Mouse (Mus musculus) limb, embryonic 11.5 days (tissue): Measurements from ENCODE around the gene Xlr5a. TPM values are rescaled to one million over a fixed set of nuclear protein-coding genes. Genes with fewer than 3 reads are reported as not detected.
"Not testable (repeated sequence)": the region's sequence is repeated elsewhere in the genome, so short reads cannot be mapped to it uniquely, and the experiment has no call there.

Experiments used
- ATAC-seq: fragments of 200-750 bp; cut with Nextera tagmentation; 2 replicates; pipeline ENCODE4 v1.8.0; 2017; ENCODE audit warnings: low read depth; ENCODE audit not compliant: insufficient number of reproducible peaks, low FRiP score, low TSS enrichment
- DNase-seq: peaks from one replicate; pipeline ENCODE4 v3.0.0-alpha.2; 2015; ENCODE audit warnings: low spot score
- H3K27ac ChIP-seq: fragments of 300-500 bp; sonication (generic); replicated peaks from 2 replicates; pipeline ENCODE4 v1.5.1; 2014; ENCODE audit warnings: low read depth, mild to moderate bottlenecking, low read length
- H3K27me3 ChIP-seq: fragments of 300-500 bp; sonication (generic); 2 replicates; pipeline ENCODE4 v1.6.1; 2014; ENCODE audit warnings: mild to moderate bottlenecking, low read length, mixed read lengths; ENCODE audit not compliant: control insufficient read depth, insufficient read depth
- H3K36me3 ChIP-seq: fragments of 300-500 bp; sonication (generic); 2 replicates; pipeline ENCODE4 v1.6.1; 2014; ENCODE audit warnings: mild to moderate bottlenecking, low read length, moderate library complexity, mixed read lengths; ENCODE audit not compliant: control insufficient read depth, insufficient read depth
- H3K4me1 ChIP-seq: fragments of 300-500 bp; sonication (generic); 2 replicates; pipeline ENCODE4 v1.6.1; 2014; ENCODE audit warnings: low read length, mixed read lengths; ENCODE audit not compliant: control insufficient read depth, insufficient read depth
- H3K4me2 ChIP-seq: fragments of 300-500 bp; sonication (generic); 2 replicates; pipeline ENCODE4 v1.6.1; 2014; ENCODE audit warnings: low read depth, mild to moderate bottlenecking, moderate library complexity; ENCODE audit not compliant: severe bottlenecking
- H3K4me3 ChIP-seq: fragments of 300-500 bp; sonication (generic); 2 replicates; pipeline ENCODE4 v1.5.1; 2014; ENCODE audit warnings: low read depth, low read length
- H3K9ac ChIP-seq: fragments of 300-500 bp; sonication (generic); 2 replicates; pipeline ENCODE4 v1.6.1; 2014; ENCODE audit warnings: mild to moderate bottlenecking, low read length
- H3K9me3 ChIP-seq: fragments of 300-500 bp; sonication (generic); 2 replicates; pipeline ENCODE4 v1.6.1; 2016; ENCODE audit warnings: low read length; ENCODE audit not compliant: control insufficient read depth
- WGBS: fragments of 180-500 bp; shearing (Covaris S2); extraction: QIAGEN DNeasy Blood & Tissue Kit; methylation state at CpG from one replicate; pipeline ENCODE4 v1.1.7; 2014; 5-methylcytosine and 5-hydroxymethylcytosine counted together
- polyA plus RNA-seq: library from polyadenylated mRNA; unstranded; fragments of >200 nt; fragmentation: Nextera tagmentation; extraction: Ambion mirVana; gene quantifications from 2 replicates; pipeline ENCODE4 v1.2.1, GENCODE M21; 2014

Gene Xlr5a
- not detected in 2 replicates for polyA plus RNA-seq

DNA sequence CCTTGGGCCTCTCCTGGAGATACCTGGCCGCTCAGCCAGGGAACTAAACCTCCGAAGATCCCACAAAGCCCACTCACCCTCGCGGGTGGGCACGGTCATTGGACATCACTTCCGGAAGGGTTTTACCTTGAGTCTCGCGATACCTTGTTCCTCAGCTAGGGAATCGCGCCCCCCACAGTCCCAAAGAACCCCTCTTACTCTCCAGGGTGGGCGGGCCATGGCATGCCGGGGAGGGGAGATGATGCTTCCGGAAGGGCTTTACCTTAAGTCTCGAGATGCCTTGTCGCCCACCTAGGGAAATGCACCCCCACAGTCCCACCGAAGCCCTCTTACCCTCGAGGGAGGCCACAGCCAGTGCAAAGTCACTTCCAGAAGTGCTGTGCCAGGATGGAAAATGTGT, at the start of gene Xlr5a, which contains the start of gene Xlr5c:
TSS of gene Xlr5a (minus strand) at position 101 of the 400 bp plus-strand sequence.
TSS of gene Xlr5c (minus strand) at position 101 of the 400 bp plus-strand sequence.
- not testable (repeated sequence) for H3K4me2 ChIP-seq, DNase-seq, H3K4me1 ChIP-seq, H3K9me3 ChIP-seq, H3K27me3 ChIP-seq, H3K27ac ChIP-seq, H3K4me3 ChIP-seq, ATAC-seq, H3K9ac ChIP-seq, H3K36me3 ChIP-seq
- whole genome bisulfite sequencing, result 93% methylated on average over 11 of the region's 17 CpGs

DNA sequence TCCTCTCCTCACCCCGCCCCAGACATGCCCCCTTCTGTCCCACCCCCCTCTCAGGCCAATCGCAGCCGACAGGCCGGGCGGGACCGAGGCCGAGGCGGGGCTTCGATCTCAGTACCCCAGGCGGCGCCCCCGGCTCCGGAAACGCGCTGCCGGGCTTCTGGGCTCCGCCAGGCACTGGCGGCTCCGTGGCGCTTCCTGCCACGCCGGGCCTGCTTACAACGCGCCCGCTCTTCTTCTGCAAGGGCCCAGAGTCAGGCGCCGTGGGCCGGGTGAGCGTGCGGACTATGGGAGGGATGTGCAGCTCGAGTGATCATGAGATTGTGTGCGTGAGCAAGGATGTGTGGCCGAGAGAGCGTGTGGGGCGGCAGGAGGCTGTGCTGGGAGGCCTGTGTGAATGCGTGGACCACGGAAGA, 49.7 kb upstream of the Xlr5a start, which contains the start of gene Zfp275:
TSS of gene Zfp275 (plus strand) at position 139 of the 413 bp plus-strand sequence.
- Histone ChIP-seq H3K4me1 (no peaks in the 10 kb centered on the region), H3K4me3 (peak within 1 kb of the TSS; percentile 61), H3K27me3 (0 out of 2 replicates have a peak, but pooled peaks cover 2% of the 10 kb centered on the region), H3K4me2 (peak within 1 kb of the TSS; percentile 48), H3K9ac (peak within 1 kb of the TSS; percentile 74), H3K36me3 (no peaks in the 10 kb centered on the region), H3K9me3 (no peaks in the 10 kb centered on the region), H3K27ac (no peak within 1 kb of the TSS; the same call in 1 of the 2 replicates)
- WGBS, result 23% methylated on average over 36 of the region's 37 CpGs
- DNase-seq (peak; percentile 83), ATAC-seq (peak; percentile 88)

DNA sequence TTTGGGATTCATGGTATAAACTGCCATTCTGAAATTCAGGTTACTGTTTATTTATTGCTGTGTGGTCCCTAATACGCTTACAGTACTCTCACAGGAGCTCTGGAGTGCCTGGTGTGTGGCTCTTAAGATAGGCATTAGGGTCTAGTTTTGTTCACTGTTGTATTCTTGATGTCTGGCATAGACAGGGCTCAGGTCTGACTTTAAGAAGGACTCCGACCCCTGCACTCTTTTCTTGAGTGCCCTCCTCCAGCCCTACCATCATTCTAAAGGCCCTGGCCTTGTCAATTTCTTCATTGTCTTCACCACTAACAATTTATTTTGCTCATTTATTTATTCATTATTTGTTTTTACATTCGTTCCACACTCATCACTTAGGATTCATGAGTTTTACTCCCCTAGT, 49.3 kb upstream of the Xlr5a start:
- 0 out of 2 replicates have a peak, but pooled peaks have one; percentile 9 for ATAC-seq
- H3K4me1 ChIP-seq, result no peaks in the 10 kb centered on the region
- H3K4me2 ChIP-seq, result no peak overlapping the region
- no peak overlapping the region for H3K27ac ChIP-seq
- no peak overlapping the region for H3K9ac ChIP-seq
- no peak for DNase-seq
- peak overlapping the region; percentile 61; the same call in 1 of the 2 replicates for H3K4me3 ChIP-seq
- H3K36me3 ChIP-seq, result no peaks in the 10 kb centered on the region
- no peaks in the 10 kb centered on the region for H3K9me3 ChIP-seq
- 0 out of 2 replicates have a peak, but pooled peaks cover 2% of the 10 kb centered on the region for H3K27me3 ChIP-seq
- 32% methylated on average over 3 of the region's 3 CpGs for WGBS

DNA sequence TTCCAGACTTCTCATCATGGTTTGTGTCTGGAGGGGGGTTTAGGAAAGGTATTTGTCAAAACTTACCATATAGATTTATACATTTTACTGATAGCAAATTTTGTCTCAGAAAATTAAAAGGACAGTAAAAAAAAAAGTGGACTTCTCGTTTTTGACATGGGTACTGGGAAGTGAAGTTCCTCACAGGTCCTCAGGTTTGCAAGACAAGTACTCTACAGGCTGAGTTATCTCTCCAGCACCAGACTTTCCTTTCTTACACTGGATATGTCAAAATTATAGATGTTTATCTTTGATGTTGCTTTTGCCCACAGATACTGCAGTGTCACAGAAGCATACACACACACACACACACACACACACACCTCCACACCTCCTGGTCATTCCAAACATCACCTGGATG, 48.7 kb upstream of the Xlr5a start:
- Histone ChIP-seq H3K4me3 (no peak overlapping the region), H3K36me3 (no peaks in the 10 kb centered on the region), H3K4me1 (no peaks in the 10 kb centered on the region), H3K27me3 (0 out of 2 replicates have a peak, but pooled peaks cover 2% of the 10 kb centered on the region), H3K9me3 (no peaks in the 10 kb centered on the region), H3K9ac (no peak overlapping the region), H3K4me2 (no peak overlapping the region), H3K27ac (no peak overlapping the region)
- 79% methylated on average over 1 of the region's 1 CpGs for WGBS
- ATAC-seq (no peak), DNase-seq (no peak)

DNA sequence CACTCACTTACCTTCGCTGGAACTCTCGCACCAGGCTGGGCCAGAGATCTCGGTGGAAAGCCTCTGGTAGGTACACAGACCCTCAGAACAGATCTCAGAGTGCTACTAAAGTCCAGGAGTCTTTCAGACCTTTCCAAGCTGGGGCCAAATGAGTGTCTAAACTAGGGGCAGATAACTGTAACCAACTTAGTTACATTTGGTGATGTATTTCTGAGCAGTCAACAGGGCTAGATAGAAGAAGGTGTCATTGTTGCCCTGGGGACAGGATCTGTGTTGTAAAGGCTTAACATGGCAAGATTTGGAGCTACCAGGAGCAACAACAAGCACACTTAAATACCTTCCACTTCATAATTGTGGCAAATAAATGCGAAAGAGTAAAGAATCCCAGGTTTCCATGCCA, 44.0 kb upstream of the Xlr5a start, which contains the start of gene Gm45015:
TSS of gene Gm45015 (minus strand) at position 101 of the 400 bp plus-strand sequence.
- 86% methylated on average over 4 of the region's 4 CpGs for WGBS
- no peaks in the 10 kb centered on the region for H3K27me3 ChIP-seq
- H3K9ac ChIP-seq, result no peak within 1 kb of the TSS
- no peak within 1 kb of the TSS for H3K4me3 ChIP-seq
- no peak for DNase-seq
- H3K36me3 ChIP-seq, result no peaks in the 10 kb centered on the region
- no peaks in the 10 kb centered on the region for H3K9me3 ChIP-seq
- no peak for ATAC-seq
- H3K27ac ChIP-seq, result no peak within 1 kb of the TSS
- no peaks in the 10 kb centered on the region for H3K4me1 ChIP-seq
- no peak within 1 kb of the TSS for H3K4me2 ChIP-seq

DNA sequence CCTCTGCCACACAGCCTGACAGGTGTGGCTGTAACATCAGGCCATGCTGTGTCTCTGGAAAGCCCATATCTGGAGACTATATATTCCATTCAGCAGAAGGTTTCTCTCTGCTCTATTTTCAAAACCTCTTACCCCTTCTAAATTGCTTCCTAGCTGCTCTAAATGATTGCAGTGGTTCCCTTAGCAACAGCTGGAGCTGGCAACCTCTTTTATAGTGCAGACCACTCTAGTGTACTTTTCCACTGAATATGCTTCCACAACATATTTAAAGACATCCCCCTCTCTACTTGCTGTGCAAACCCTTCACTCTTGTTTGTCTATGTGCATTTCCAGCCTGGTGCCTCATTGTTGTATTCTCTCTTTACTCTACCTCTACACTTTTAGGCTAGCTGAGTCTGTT, 40.8 kb upstream of the Xlr5a start:
- DNase-seq, result no peak
- no peaks in the 10 kb centered on the region for H3K36me3 ChIP-seq

DNA sequence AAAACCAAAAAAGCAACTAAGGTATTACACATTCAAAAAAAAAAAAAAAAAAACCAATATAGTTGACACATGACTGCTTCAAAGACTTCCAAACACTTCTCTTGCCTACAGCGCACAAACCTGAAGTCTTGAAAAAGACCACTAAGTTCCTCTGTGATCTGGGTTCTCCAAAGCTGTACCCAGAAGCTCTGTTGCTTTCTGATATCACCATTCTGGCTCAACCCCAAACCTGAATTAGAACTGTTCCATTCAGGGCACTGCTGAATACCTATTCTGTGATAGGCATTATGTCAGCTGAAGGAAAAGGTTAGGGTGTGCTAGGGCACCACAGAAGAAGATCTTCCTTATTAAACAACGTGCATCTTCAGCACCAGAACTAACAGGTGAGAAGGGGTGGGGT, 34.4 kb upstream of the Xlr5a start:
- DNase-seq (no peak), ATAC-seq (no peak)
- 78% methylated on average over 2 of the region's 2 CpGs for WGBS
- H3K9me3 ChIP-seq, result no peaks in the 10 kb centered on the region
- no peaks in the 10 kb centered on the region for H3K4me1 ChIP-seq
- H3K4me2 ChIP-seq, result no peak overlapping the region
- no peak overlapping the region for H3K9ac ChIP-seq
- no peak overlapping the region for H3K4me3 ChIP-seq
- no peaks in the 10 kb centered on the region for H3K27me3 ChIP-seq
- no peak overlapping the region for H3K27ac ChIP-seq
- no peaks in the 10 kb centered on the region for H3K36me3 ChIP-seq

More for the DNA sequence above, 40.8 kb upstream of the Xlr5a start:
- ATAC-seq, result no peak
- no peak overlapping the region for H3K4me2 ChIP-seq
- H3K9me3 ChIP-seq, result no peaks in the 10 kb centered on the region
- no peak overlapping the region for H3K9ac ChIP-seq
- no peaks in the 10 kb centered on the region for H3K27me3 ChIP-seq
- no peaks in the 10 kb centered on the region for H3K4me1 ChIP-seq
- no peak overlapping the region for H3K27ac ChIP-seq
- H3K4me3 ChIP-seq, result no peak overlapping the region

DNA sequence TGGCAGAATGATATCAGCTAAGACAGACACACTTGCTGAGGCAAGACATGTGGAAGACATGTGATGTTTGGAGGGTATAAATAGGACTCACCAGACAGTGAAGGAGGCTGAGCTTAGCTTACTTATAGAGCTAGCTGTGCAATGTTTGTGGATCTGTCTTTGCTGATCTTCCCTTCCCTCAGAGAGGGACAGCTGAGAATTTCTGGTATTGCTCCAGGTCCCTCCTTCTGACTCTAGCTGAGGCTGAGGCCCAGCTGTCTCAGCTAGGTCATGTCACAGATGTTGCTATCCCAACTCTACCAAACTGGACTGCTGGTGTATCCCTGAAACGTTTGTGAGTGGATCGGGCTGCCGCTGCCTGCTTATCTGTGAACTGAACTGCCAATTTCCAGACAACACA, 28.3 kb upstream of the Xlr5a start:
- Histone ChIP-seq H3K27ac (no peak overlapping the region), H3K4me2 (no peak overlapping the region), H3K27me3 (no peaks in the 10 kb centered on the region), H3K36me3 (no peaks in the 10 kb centered on the region), H3K4me3 (no peak overlapping the region), H3K4me1 (no peaks in the 10 kb centered on the region), H3K9ac (no peak overlapping the region), H3K9me3 (no peaks in the 10 kb centered on the region)
- DNase-seq, result no peak
- WGBS, result 75% methylated on average over 3 of the region's 3 CpGs
- no peak for ATAC-seq

DNA sequence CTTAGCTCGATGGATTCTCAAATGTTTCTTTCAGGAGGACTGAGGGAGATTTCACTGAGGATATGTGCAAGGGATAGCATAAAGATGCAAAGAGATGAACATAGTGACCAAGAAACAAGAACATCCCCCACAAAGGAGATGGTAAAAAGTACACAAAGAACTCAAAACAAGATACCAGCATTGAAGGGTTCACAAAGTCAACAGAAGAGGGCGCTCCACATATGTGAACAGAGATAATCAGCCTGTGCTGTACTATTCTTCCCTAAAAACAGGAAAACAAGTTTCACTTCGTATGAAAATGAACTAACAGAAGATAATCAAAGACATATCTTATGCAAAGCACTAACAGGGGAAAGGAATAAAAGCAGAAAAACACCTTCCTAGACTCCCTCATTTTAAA, 19.7 kb upstream of the Xlr5a start:
- ATAC-seq (no peak), DNase-seq (peak; percentile 21)
- Histone ChIP-seq H3K27me3 (no peaks in the 10 kb centered on the region), H3K36me3 (no peaks in the 10 kb centered on the region), H3K9ac (no peak overlapping the region), H3K4me1 (no peaks in the 10 kb centered on the region), H3K4me3 (no peak overlapping the region), H3K27ac (no peak overlapping the region), H3K4me2 (no peak overlapping the region), H3K9me3 (no peaks in the 10 kb centered on the region)
- 52% methylated on average over 3 of the region's 3 CpGs for WGBS
